Mouse (Mus musculus) MEL-GATA-1-ER (cell line): ENCODE data around the gene Ahctf1.

ENCODE experiments used
- DNase-seq: peaks from one replicate; pipeline ENCODE4 v3.0.0-alpha.2; 2012; ENCODE audit warnings: low read depth; ENCODE audit errors: extremely low read depth

The Ahctf1 gene

DNA sequence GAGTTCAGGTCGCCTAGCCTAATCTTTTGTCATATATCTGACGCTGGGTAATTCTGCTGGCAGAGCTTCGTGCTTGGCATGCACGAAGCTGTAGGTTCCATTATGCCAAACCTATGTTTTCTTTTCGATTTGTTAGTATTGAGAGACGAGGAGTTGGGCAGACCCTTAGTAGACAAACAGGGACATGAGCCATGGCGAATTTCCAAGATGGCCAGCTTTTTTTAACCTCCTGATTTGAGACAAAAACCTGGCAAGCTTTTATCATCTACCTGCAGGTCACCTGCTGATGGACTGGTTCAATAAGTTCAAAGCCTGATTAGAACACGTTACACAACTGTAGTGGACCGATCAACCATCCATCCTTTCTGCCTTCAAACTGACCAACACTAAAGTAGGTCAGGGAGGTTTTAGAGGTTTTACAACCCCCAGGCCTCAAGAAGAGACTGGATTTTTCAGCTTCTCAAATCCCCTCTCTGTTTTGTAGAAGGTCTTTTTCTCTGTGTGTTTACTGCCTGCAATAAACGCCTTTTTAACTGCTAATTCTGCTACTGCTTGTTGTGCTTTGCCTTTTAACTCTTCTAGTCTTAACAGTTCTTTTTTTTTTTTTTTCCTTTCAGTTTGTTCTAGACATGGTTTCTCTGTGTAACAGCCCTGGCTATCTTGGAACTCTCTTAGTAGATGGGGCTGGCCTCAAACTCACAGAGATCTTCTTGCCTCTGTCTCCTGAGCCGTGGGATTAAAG, 831 bp upstream of the Ahctf1 start:
- DNase-seq: no peak

DNA sequence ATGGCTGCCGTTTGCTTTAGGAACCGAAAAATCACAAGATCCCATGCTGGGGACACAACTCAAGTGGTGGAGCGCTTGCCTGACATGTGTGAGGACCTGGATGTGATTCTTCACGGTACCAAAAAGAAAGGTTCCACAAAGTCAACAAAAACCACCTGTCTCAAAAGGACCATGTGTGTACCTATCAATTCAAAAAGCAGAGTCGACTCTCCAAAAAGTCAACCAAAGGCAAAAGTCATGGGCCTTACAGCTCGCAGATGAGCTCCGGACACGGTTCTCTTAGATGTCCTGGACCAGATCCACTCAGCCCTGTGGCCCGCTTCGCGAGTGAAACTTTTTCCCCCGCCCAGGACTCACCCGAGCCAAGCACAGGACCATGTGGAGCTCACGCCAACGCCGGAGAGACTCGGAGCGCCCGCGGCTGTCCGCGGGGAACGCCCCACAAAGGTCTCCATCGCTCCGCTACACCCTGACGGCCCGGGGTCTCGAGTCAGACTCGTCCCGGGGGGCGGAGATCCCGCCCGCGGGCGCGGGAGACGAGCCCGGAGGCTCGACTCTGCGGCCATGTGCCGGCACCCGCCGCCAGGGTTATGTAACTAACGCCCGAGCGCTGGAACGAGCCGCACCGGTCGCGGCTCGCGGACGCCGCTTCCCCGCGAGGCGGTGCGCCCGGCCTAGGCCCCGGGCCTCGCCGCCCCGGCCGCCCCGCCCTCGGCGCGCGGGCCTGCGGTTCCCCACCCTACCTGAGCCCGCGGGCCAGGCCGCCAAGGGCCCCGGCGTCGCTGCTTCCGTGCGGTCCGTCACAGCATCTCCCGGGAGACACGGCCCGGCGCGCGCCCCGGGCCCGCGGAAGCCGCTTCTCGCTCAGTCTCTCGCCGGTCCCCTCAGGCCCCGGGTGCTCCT, 619 bp downstream of the Ahctf1 start, which contains the start of gene Gm10518:
TSS of gene Gm10518 (plus strand) at position 767 of the 903 bp plus-strand sequence.
- no peak for DNase-seq

- no peak for DNase-seq
Measured at GRCm38 (mm10) chr1:179798794-179799193, 4.7 kb downstream of the Ahctf1 start.

- no peak for DNase-seq
Measured at GRCm38 (mm10) chr1:179787281-179787680, 16.2 kb downstream of the Ahctf1 start.

DNA sequence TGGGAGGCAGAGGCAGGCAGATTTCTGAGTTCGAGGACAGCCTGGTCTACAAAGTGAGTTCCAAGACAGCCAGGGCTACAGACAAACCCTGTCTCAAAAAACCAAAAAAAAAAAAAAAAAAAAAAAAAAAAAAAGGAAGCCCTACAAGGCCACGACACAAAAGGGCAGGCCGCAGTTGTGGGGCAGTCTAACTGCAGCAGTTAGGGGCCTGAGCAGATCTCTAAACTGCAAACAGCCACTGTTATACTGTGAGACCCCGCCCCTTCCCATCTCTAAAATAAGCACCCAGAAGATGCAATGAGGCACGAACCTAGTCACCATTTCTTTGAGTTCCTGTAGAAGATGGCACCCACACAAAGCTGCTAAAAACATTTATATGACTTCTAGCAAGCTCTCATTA, 18.0 kb downstream of the Ahctf1 start:
- no peak for DNase-seq

- DNase-seq: no peak
Measured at GRCm38 (mm10) chr1:179784098-179784497, 19.4 kb downstream of the Ahctf1 start.

DNA sequence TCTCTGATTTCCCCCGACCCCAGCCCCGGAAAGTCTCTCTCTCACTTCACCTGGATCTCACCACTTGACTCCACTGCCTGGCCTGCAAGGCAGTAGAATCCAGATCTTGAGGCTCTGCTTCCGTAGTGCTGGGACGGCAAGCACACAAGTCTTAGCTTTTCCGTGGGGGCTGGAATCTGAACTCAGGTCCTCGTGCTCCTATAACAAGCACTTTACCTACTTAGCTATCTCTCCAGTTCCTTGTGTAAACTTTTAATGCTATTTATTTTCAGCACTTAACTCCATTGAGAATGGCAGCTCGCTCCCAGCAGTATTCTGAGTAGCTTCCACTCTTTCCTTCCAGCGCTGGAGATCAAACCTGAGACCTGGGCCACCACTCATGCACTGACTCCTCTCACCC, 26.6 kb downstream of the Ahctf1 start:
- DNase-seq: no peak

DNA sequence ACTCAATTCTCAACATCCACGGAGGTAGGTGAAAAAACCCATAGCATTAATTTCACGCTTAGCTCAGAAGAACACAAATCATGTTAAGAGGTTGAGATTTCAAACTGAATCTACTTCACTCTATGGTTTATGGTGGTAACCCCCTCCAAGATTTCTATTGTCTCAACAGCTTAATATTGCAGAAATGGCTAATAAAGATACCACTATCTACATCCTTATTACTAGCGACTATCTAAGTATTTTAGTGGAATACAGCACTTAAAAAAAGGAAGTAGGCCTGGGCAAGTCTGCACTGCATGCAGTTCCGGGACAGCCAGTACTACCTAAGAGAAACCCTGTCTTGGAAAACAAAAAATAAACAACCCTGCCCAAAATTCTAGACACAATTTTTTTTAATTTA, 42.9 kb downstream of the Ahctf1 start:
- DNase-seq: peak; percentile 31

- no peak for DNase-seq
Measured at GRCm38 (mm10) chr1:179760086-179760485, 43.4 kb downstream of the Ahctf1 start.

DNA sequence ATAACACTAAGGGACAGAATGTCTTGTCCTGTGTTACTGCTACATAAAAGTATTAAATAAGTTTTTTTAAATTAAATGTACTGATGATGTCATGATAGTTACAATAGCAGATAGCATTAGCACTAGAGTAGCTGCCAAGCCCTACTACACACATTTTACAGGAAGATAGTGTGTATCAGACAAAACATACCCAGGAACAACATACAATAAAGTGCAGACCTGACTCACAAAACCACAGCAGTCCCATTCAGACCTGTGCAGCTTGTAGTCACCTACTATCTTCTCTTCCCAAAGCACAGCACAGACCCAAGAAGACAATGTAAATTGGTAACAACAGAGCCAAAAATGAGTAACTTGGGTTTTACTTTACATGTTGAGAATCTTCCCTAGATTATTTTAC, 47.0 kb downstream of the Ahctf1 start:
- DNase-seq: no peak

DNA sequence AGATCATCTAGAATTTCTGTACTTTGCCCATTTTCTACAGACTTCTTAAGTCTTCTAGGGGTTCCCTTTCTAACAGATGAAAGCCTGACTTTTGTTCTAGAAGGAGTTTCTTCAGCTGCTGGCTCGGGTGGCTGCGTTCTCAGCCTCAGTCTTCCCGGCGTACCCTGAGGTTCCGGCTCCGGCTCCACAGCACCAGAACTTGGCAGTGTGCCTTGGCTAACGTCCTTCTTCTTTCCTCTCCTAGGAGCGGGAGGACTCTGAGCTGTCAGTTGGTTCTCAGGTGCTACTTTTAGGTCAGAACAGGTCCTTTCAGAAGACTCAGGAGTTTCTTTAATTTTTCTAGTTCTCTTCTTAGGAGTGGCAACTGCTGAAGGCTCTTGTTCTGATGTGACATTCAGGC, 50.5 kb downstream of the Ahctf1 start:
- no peak for DNase-seq

GRCm38 (mm10) chr1:179752276-179752675, 51.2 kb downstream of the Ahctf1 start:
- no peak for DNase-seq

DNA sequence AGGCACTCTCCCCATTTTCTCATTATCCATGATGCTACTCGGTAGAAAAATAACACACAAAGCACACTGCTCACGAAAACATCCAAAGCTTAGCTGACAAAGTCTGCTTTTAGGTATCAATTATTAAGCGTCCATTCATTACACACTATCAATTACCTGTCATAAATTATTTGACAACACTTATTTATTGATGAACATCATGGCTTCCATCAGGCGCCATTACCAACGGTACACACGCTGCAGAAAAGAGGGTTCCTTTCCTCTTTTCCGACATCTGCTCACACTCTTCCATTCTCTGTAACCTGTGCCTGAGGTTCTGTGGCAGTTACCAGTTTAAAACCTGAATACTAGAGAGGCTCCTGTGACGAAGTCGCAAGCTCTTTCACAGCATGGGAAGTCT, 58.3 kb downstream of the Ahctf1 start, which contains the start of gene Kif28:
TSS of gene Kif28 (minus strand) at position 101 of the 400 bp plus-strand sequence.
- DNase-seq: no peak

GRCm38 (mm10) chr1:179743593-179744193, 59.8 kb downstream of the Ahctf1 start:
- no peak for DNase-seq

DNA sequence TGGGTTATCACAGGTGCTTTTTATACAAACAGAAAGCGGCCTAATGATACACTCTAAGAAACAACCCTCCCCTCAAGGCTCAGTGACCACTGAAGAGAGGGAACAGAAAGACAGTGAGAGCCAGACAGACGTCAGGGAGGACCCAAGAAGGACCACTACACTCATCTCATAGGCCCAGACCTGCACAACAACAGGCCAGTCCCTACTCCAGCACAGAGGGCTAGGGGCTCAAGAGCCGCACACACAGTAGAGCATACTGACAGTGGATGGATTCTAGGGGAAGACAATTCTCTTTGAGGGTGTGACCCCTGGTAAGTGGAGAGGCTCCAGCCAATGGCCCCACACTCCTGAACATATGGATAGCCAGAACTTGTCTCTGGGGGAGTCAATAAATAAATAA, 67.0 kb downstream of the Ahctf1 start:
- no peak for DNase-seq

DNA sequence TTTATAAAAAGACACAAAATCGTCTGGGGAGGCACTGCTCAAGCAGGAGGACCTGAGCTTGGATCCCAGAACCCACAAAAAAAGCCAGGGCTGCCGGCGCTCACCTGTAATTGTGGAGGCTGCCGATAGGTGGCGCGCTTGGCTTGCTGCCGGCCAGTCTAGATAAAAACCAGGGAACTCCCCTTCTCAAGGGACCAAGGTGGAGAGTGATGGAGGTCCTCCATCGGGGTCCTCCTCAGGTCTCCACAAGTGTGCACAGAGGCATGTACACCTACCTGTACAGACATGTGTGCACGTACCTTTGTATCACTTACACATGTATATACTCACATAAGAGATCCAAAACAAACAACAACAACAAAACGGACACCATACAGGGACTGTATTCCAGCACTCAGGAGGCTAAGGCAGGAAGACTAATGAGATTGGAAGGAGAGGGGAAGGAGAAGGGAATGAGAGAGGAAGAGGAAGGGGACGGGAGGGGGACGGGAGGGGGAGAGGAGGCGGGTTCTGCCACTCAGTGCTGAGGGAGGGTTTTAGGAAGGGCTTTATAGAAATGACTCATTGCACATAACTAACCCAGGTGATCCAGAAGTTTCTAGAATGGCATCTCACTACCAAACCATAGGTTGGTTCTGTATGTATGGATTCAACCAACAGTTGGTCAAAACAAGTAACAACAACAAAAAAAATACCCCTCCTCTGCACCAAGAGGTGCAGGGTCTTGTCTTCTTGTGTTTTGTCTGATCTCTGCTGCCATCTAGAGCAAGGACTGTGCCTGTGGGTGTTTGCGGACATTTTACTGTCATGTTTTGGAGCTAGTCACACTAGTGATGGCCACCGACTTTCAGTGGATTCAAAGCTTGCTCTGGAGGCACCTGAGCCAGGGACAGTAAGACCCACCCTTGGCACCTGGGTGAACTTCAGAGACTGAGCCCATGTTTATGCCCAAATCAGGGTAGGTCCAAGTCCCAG, 68.7 kb downstream of the Ahctf1 start:
- DNase-seq: peak; percentile 72

DNA sequence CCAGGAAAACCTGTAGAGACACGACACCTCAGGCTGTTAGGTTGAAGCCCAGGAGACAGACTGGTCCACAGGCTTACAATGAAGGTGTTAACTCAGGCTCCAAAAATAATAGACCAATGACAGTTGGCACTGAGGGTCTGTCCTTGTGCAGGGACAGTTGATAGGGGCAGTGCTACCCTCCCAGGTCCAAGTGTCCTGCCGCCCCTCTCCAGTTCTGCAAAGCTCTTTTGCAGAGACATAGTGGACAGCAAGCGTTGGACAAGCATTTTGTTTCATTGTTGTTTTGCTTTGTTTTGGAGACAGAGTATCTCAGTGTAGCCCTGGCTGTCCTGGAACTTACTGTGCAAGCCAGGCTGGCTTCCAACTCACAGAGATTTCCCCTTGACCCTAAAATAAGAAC, 72.1 kb downstream of the Ahctf1 start:
- DNase-seq: no peak

- DNase-seq: no peak
Measured at GRCm38 (mm10) chr1:179728661-179729060, 74.8 kb downstream of the Ahctf1 start.

GRCm38 (mm10) chr1:179722811-179723469, 80.5 kb downstream of the Ahctf1 start:
- no peak for DNase-seq

DNA sequence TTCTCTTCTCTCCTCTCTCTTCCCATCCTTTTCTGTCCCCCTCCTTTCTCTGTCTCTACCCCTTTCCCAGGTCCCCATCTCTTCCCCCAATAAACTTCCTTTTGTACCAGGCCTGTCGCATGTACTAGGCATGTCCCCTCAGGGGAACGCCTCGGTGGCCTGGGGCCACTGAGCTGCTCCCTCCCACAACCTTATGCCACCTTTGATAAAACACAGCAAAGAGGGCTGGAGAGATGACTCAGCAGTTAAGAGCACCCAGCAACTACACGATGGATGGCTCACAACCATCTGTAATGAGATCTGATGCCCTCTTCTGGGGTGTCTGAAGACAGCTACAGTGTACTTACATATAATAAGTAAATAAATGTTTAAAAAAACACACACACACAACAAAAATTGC, 87.7 kb downstream of the Ahctf1 start:
- peak; percentile 73 for DNase-seq
